Mouse (Mus musculus): ENCODE results near the gene Mt2. TPM values are rescaled to one million over a fixed set of nuclear protein-coding genes. Genes with fewer than 3 reads are reported as not detected.
"Not testable (repeated sequence)": the region's sequence is repeated elsewhere in the genome, so short reads cannot be mapped to it uniquely, and the experiment has no call there.

Gene Mt2
- 352 and 451 TPM in 2 replicates for polyA plus RNA-seq (2012; rRNA removed)

- peak in 1 of 2 experiments; percentile 76 for DNase-seq (ENCODE audit: extremely low spot score in 1 of 2, low spot score in 1 of 2)
These were observed at the start of gene Mt2 for GRCm38 (mm10) chr8:94172075-94172808. TSS of gene Mt2 (plus strand) at chr8:94172664.

GRCm38 (mm10) chr8:94122711-94123468 lies 49.6 kb upstream of the Mt2 start:
- DNase-seq (ENCODE audit: extremely low spot score in 1 of 2, low spot score in 1 of 2) = no peak

- DNase-seq (ENCODE audit: extremely low spot score in 1 of 2, low spot score in 1 of 2) = no peak
These were observed 44.8 kb upstream of the Mt2 start for GRCm38 (mm10) chr8:94127711-94128110.

DNA sequence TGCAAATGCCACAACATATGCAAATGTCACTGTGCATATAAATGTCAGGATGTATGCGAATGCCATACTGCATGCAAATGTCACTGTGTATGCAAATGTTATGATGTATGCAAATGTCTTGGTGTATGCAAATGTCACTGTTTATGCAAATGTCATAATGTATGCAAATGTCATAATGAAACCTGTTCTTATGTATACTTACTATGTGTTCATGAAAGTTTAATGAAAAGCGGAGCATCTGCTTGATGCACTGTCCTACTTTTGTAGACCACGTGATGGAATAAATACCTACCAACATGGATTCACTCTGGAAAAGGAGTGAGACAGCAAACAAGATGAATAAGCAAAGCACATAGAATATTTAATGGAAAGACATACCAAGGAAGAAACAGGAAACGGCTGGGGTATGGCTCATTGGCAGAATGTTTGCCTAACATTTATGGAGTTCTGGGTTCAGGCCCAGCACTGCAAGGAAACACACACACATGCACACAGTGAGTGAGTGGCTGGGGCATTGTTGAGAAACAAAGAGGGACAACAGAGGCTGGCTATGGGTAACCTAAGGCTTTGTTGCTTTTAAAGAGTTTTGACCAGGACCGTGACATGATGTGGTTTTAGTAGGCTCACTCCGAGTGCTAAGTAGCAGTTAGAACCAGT lies 43.2 kb upstream of the Mt2 start:
- no peak for DNase-seq (ENCODE audit: extremely low spot score in 1 of 2, low spot score in 1 of 2)

DNA sequence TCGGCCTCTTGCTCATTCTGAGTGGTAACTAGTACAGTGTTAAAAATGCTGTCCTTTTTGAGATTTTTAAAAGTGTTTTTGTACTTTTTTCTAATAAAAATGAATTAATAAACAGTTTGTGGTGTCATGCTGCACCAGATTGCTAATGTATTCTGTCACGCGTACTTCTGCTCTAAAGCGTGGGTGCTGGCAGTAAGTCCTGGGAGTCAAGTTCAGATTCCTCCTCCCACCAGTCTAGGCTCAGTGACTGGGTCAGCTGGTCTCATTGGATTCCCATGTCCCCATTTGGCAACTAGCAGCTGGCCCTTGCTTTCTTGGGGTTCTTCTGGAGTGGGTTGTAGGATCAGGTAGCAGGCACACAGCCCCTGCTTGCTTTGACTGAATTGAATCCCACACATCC lies 42.3 kb upstream of the Mt2 start:
- DNase-seq (ENCODE audit: extremely low spot score in 1 of 2, low spot score in 1 of 2) = no peak

DNA sequence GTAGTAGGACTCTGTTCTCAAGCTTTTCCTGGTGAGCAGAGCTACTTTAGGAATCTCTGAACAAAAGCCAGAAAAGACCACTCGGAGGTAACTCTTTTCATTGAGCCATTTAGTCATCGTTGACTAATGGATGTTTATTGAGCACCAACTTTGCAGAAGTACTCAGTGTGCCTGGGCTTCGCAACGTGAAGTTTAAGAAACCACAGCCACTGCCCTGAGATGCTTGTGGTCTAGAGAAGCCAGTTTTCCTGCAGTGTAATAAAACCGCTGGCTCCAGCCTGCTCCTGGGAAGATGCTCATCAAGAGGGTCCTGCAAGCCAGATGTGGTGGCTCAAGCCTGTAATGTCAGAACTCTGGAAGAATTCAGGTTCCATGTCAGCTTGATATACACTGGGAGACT lies 40.4 kb upstream of the Mt2 start:
- no peak for DNase-seq (ENCODE audit: extremely low spot score in 1 of 2, low spot score in 1 of 2)

GRCm38 (mm10) chr8:94134601-94135000 lies 37.9 kb upstream of the Mt2 start:
- not testable (repeated sequence) for DNase-seq (ENCODE audit: extremely low spot score in 1 of 2, low spot score in 1 of 2)

GRCm38 (mm10) chr8:94135556-94135955 lies 36.9 kb upstream of the Mt2 start:
- no peak for DNase-seq (ENCODE audit: extremely low spot score in 1 of 2, low spot score in 1 of 2)

DNA sequence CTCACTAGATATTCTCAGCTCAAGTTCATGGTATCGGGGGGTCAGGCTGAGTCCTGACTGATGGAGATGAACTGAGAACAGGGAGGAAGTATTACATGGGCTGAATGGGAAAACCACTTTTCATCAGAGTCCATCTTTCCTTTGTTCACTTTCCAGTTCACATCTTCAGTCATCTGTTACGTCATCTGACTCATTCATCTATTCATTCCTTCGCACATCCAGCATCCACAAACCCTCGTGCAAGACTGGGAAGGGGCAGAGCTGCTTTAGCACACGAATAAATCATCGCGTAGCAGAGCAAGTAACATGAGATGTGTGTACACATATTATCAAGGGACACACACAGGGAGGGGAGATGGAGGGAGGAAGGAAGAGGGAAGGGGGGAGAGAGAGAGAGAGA lies 36.3 kb upstream of the Mt2 start:
- DNase-seq (ENCODE audit: extremely low spot score in 1 of 2, low spot score in 1 of 2) = no peak

GRCm38 (mm10) chr8:94136933-94137332 lies 35.5 kb upstream of the Mt2 start, which contains the start of gene Mt4:
TSS of gene Mt4 (plus strand) at chr8:94137197.
- DNase-seq (ENCODE audit: extremely low spot score in 1 of 2, low spot score in 1 of 2) = no peak

DNA sequence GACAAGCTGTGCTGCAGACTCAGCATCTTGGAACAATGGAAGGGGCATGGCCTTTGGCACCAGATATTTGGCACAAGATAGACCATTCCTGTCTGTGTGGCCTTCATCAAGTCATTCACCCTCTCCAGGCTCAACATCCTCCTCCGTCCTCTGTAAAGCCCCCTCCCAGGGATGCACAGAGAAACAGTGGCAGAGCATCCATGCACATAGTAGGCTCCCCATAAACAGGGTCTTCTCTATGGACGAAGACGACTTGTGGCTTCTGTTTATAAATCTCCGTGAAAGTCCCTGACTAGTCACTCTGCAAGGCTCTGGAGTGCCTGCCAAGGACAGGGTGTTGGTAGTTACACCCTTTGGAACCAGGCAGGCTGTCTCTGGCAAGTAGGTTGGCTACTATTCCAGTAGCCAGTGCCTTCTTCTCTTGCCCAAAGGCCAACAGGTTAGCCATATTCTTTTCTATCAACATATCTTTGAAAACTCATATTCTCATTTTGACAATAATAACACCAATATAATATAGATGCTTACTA lies 32.1 kb upstream of the Mt2 start:
- no peak for DNase-seq (ENCODE audit: extremely low spot score in 1 of 2, low spot score in 1 of 2)

GRCm38 (mm10) chr8:94148236-94148635 lies 24.2 kb upstream of the Mt2 start:
- peak in 1 of 2 experiments; percentile 63 for DNase-seq (ENCODE audit: extremely low spot score in 1 of 2, low spot score in 1 of 2)

DNA sequence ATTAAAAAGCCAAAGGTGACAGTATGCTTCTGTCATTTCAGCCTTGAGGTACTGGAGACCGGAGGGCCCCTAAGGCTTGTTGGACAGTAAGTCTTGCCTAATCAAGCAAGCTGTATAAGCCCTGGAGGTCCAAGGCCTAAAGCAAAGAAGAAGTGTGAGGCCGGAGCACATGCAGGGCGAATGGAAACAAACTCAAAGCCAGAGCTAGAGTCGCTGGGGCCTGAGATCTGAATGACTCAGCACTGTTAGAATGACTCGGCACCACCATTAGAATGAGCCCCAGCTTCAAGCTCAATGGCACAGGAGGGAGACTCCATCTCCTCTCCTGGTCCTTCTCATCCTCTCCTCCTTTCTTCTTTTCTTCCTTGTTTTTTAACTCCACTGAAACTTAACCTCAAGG lies 21.5 kb upstream of the Mt2 start:
- no peak for DNase-seq (ENCODE audit: extremely low spot score in 1 of 2, low spot score in 1 of 2)

DNA sequence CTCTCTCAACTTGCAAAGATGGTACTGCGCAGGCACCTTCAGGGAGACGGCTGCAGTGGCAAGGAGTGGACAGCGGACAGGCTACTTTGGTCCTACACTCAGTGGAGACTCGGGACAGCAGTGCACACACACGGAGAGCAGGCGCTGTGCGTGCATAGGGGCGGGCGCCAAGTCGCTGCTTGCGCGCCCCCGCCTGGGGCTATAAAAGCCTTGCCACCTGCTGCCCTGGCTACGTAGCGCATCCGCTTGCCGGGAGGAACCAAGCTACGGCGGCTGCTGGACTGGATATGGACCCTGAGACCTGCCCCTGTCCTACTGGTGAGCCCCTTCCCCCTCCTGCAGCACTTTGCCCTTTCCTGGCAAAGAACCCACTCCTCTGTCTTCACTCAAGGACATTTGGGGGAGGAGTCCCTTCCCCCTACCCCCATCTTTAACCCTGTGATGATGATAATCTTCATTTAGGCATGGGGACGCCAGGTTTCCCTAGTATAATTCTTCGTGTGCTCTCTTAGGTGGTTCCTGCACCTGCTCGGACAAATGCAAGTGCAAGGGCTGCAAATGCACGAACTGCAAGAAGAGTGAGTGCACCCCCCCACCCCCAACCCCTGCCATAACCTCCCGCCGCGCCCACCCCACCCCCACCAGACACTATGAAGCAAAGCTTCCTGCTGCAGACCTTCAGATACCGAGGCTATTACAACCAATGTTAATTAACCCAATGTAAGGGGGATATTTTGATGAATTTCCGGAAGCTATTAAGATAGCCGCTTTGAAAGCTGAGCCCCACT lies 19.8 kb upstream of the Mt2 start, which contains the start of gene Mt3:
Gene Mt3, plus strand, starts transcription at position 95 of the 788 bp plus-strand sequence.
- peak; percentile 68 to 88 for DNase-seq (ENCODE audit: extremely low spot score in 1 of 2, low spot score in 1 of 2)

- peak in 1 of 2 experiments; percentile 57 for DNase-seq (ENCODE audit: extremely low spot score in 1 of 2, low spot score in 1 of 2)
These were observed 19.0 kb upstream of the Mt2 start for GRCm38 (mm10) chr8:94153451-94153850.

GRCm38 (mm10) chr8:94154537-94154936 lies 17.9 kb upstream of the Mt2 start:
- DNase-seq (ENCODE audit: extremely low spot score in 1 of 2, low spot score in 1 of 2) = peak; percentile 37 to 44

DNA sequence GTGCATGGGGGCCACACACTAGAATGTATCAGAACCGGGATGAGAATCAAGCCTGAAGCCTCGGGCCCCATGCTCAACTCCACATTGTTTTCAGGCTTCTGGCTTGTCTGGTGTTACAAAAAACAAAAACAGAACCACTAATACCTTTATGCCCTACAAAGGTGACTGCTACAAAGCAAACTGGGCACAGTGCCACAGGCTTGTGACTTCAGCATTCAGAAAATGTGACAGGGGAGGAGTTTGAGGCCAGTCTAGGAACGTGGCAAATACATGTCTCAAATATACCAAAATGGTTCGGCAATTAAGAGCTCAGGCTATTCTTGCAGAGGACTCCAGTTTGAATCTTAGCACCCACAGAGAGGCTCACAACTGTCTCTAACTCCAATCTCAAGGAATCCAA lies 16.4 kb upstream of the Mt2 start:
- DNase-seq (ENCODE audit: extremely low spot score in 1 of 2, low spot score in 1 of 2) = no peak

- DNase-seq (ENCODE audit: extremely low spot score in 1 of 2, low spot score in 1 of 2) = not testable (repeated sequence)
These were observed 6.7 kb upstream of the Mt2 start for GRCm38 (mm10) chr8:94165772-94166171.

DNA sequence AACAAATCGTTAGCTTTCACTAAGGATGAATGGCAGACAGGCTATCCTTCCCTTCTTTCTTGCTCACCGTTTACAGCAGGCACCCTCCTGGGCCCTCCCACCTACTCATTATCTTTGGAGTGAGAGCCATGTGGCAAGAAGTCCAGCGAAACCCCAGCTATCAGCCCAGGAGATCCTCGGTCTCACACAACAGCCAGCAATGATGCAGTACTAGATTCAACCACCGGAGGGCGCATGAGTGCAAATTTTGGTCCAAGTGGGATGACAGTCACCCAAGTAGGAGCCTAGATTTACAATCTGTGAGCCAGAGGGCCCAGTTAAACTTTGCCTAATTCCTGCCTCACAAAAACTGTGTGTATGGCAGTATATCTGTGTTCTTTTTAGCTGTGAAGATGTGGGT lies 5.2 kb upstream of the Mt2 start:
- DNase-seq (ENCODE audit: extremely low spot score in 1 of 2, low spot score in 1 of 2) = peak; percentile 80 to 98

DNA sequence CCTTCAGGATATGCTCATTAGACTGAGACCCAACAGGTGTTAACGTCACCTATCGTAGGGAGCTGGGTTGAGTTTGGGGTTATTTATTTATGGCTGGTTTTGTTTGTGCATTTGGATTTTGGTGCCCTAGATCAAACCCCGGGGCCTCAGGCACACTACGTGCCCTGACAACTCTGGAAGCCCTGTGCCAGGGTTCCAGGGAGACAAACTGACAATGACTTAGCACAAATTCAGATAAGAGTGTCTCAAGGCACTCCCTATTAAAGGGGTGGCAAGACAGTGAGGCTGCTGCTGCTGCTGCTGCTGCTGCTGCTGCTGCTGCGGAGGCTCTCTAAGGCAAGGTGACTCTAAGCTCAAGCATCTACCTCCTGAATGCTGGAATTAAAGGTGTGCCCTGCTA lies 2.9 kb upstream of the Mt2 start:
- no peak for DNase-seq (ENCODE audit: extremely low spot score in 1 of 2, low spot score in 1 of 2)

Data from frontal cortex, adult 2 months (tissue).